Mouse (Mus musculus): Measurements from ENCODE around the gene Dnajc17.

Gene Dnajc17

GRCm38 (mm10) chr2:119163135-119163534, 45.5 kb downstream of the Dnajc17 start:
- in situ Hi-C loops (cut with MboI, MseI), result no loop called here

- in situ Hi-C loops (cut with MboI, MseI), result no loop called here
Measured at GRCm38 (mm10) chr2:119161247-119161646, 47.3 kb downstream of the Dnajc17 start.

GRCm38 (mm10) chr2:119157836-119158235, 50.8 kb downstream of the Dnajc17 start:
- in situ Hi-C loops (cut with MboI, MseI), result no loop called here

- in situ Hi-C loops (cut with MboI, MseI), result no loop called here
Measured at GRCm38 (mm10) chr2:119156681-119157572, 51.7 kb downstream of the Dnajc17 start, which contains the start of gene Rmdn3. Gene Rmdn3 (minus strand): TSS chr2:119157034.

GRCm38 (mm10) chr2:119156081-119156680, 52.4 kb downstream of the Dnajc17 start:
- in situ Hi-C loops (cut with MboI, MseI), result no loop called here

- in situ Hi-C loops (cut with MboI, MseI), result no loop called here
Measured at GRCm38 (mm10) chr2:119155388-119155787, 53.2 kb downstream of the Dnajc17 start.

GRCm38 (mm10) chr2:119154683-119155082, 53.9 kb downstream of the Dnajc17 start:
- in situ Hi-C loops (cut with MboI, MseI), result no loop called here

- in situ Hi-C loops (cut with MboI, MseI), result no loop called here
Measured at GRCm38 (mm10) chr2:119152255-119152654, 56.3 kb downstream of the Dnajc17 start.

- in situ Hi-C loops (cut with MboI, MseI), result no loop called here
Measured at GRCm38 (mm10) chr2:119147775-119148174, 60.8 kb downstream of the Dnajc17 start.

GRCm38 (mm10) chr2:119147160-119147678, 61.4 kb downstream of the Dnajc17 start:
- in situ Hi-C loops (cut with MboI, MseI), result no loop called here

- in situ Hi-C loops (cut with MboI, MseI), result no loop called here
Measured at GRCm38 (mm10) chr2:119146435-119146834, 62.2 kb downstream of the Dnajc17 start.

GRCm38 (mm10) chr2:119145199-119145598, 63.4 kb downstream of the Dnajc17 start:
- in situ Hi-C loops (cut with MboI, MseI), result no loop called here

- in situ Hi-C loops (cut with MboI, MseI), result no loop called here
Measured at GRCm38 (mm10) chr2:119136346-119136898, 72.2 kb downstream of the Dnajc17 start.
